Mouse (Mus musculus): ENCODE data around the gene Gjd2.

- TF ChIP-seq CTCF (IDR thresholded peaks at IDR 0.05; ENCODE audit: insufficient read depth, low read length) (no peak), POLR2A (IDR thresholded peaks at IDR 0.05; ENCODE audit: borderline replicate concordance, extremely low read depth, low read depth, low read length) (no peak)
These were observed 32.8 kb downstream of the Gjd2 start for GRCm38 (mm10) chr2:113980664-113981063.

Measured in lung, adult 2 months (tissue).